Mouse (Mus musculus) spleen, postnatal 36 days (tissue): ENCODE data around the gene D3Ertd254e.
A peak's percentile ranks its signal among the peaks of the same experiment; 100 is the strongest.
"Not testable (repeated sequence)": the region's sequence is repeated elsewhere in the genome, so short reads cannot be mapped to it uniquely, and the experiment has no call there.

ENCODE experiments used
- DNase-seq, 2 experiments: peaks; one replicate each; pipeline ENCODE4 v3.0.0; 2022; ENCODE audit warnings: low spot score in 2 of 2, mixed read lengths in 1 of 2

The D3Ertd254e gene

DNA sequence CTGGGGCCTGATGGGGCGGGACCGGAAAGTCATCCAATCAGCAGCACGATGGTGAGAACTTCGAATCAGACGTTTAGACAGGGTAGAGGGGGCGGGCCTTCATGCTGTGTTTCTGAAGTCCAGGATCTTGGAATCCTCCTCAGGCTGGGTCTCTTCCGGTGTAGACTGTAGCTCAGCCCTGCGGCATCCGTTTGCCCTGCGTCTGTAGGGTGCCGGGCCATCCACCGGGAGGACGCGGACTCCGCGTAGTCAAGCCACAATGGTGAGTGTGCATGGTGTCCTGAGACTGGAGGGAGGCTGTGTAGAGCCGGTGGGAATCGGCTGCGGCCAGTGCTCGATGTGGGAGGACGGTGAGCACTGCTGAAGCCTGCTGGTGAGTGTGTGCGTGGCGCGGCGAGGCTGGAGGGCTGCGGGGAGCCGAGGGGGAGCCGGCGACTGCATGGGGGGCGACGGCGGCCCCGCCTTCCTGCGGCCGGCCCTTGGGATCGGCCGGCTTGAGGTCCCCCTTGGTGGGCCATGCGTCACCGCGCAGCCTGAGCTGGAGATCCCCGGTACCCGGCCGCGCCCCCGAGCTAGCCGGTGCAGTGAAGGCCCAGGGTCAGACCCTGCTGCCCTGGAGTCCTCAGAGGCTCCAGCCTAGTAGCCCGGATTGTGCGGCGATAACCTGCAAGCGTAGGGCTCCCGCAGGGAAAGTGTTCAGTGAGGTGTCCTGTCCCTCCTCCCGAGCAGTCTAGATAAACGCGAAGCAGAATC, at the start of gene D3Ertd254e:
Gene D3Ertd254e, plus strand, starts transcription at position 84 of the 753 bp plus-strand sequence.
- peak; percentile 80 to 82 for DNase-seq

DNA sequence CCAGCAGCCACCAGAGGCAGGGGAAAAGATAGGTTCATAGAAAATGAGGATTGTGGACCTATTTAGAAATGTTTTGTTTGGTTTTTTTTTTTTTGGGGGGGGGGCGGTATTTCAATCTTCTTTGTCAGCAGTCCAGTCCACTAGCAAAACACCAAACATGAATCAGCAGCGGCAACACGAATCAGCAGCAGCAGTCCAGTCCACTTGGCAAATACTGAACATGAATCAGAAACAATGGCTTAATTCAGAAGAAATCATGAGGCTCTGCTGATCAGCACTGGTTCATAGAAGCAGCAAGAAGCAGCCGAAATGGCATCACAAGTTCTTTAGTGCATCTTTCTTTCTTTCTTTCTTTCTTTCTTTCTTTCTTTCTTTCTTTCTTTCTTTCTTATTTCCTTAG, 34.7 kb upstream of the D3Ertd254e start:
- no peak for DNase-seq

DNA sequence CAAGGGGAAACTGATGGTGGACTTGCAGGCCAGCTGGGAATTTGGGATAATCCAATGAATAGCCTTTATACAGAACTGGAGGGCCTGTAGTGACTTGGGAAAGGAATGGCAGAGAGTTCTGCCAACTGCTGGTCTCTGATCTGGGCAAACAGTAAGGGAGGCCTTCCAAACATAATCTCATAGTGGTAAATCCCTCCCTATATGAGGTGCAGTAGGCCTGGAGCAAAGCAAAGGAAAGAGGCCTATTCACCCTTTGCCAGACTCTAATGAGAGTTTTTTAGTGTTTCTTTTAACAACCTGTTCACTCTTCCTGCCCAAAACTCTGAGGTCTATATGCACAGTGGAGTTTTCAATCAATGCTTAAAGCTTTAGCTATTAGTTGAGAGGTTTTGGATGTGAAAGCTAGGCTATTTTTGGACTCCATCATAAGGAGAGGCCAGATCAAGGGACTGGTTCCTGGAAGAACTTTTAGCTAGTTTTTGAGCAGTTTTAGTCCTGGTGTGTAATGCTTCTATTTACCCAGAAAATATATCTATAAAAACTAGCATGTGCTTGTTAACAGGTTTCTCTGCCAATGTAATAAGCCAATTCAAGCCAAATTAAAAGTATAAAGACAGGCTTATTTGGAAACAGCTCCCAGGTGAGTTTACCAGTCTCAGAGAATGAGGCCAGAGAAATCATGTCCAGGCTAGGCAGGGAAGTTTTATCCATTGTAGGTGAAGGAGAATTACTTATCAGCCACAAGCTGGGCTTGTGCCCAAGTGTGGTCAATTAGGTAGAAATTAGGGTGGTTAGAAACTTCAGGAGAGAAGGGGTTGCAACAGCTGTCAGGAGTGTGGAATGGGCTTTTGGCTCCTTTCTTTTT, 30.9 kb upstream of the D3Ertd254e start:
- no peak for DNase-seq

DNA sequence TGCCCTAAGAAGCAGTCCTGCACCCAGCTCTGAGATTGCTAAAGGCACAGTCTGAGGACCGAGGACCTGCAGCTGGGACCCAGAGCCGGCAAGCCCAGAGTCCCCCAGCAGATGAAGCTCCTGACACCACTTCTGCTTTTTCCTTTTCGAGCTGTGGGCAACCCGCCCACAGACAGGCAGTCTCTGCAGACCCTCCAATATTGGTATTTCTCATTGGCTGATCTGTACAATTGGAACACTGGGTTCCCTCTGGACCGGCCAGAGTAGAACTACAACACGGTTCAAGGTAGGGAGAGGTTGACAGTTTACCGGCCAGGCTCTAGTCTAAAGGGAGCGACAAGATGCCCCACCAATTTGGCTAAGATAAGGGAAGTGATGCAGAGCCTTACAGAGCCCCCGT, 24.6 kb upstream of the D3Ertd254e start:
- not testable (repeated sequence) for DNase-seq

DNA sequence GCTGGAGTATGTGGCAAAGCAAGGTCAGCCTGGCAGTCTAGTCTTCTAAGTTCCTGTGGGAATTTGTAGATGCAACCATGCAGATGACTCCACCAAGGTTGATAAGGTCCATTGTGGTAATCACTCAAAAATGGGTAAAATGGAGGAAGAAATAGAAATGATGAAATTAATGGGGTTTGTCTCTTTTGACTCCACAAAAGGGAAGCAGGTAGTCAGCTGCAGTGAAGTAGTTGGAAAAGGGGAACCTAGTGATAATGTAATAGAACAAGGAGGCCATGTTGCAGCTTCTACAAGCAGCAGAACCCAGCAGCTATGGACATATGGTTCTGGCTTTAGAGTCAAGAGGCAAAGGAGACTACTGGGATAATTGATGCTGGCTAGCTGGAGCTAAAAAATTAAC, 14.7 kb upstream of the D3Ertd254e start:
- DNase-seq, result no peak

DNA sequence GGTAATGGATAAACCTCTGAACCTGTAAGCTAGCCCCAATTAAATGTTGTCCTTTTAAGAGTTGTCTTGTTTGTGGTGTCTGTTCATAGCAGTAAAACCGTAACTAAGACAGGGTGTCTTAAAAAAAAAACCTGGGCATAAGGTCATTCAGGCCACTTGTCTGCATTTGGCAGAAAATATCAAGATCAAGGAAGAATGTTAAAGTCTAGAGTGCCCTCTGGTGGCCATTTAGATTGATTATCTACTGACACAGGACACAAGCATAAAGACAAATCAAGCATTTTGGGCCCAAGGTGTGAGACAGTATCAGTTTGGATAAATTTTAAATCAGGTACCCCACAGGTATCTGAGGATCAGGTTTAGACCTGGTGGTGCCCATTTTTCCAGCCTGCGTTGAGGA, 13.3 kb upstream of the D3Ertd254e start:
- DNase-seq, result peak; percentile 14 to 28

DNA sequence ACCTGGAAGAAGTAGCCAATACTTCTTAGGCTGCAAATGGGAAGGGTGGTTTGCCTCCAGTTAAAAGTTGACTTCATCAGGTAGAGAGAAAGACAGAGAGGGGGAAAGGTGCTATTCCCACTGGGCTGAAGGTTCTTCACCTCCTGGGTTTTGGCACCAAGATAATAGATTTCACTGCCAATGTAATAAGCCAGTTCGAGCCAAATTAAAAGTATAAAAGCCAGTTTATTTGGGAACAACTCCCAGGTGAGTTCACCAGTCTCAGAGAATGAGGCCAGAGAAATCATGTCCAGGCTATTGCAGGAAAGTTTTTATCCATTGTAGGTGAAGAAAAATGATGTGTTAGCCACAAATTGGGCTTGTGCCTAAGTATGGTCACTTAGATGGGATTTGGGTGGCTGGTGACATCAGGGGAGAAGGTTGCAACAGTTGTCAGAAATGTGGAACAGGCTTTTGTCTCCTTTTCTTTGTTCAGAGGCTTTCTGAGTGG, 12.6 kb upstream of the D3Ertd254e start:
- no peak for DNase-seq

DNA sequence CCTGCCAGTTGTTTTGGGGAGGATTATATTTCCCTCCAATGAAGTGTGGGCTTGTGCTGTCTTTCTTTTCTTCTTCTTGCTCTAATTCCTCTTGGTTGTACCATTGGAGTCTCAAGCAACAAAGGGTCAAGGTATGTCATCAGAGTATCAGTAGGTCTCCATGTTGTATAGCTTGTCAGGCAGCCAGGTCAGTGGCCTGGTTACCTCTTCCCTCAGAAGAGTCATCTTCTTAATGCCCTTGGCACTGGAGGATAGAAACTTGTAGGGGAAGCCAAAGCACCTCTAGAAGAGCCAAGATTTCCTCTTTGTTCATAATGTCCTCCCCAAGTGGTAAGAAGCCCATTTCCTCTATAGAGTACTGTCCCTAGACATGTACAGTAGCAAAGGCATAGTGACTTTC, 11.8 kb upstream of the D3Ertd254e start:
- DNase-seq, result no peak

DNA sequence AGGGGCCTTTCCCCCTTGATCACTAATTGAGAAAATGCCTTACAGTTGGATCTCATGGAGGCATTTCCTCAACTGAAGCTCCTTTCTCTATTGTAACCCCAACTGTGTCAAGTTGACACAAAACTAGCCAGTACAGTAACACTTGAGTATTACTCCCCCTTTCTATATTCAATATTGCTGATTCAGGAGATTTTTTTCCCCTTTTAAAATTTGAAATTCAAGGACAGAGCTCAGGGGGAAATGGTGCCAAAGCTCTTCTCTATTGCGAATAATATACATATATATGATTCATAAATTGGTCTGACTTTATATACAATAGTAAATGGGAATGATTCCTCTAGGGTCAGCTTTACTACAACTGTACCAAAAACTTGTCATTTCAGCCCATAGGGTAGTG, 282 bp upstream of the D3Ertd254e start:
- DNase-seq, result no peak

DNA sequence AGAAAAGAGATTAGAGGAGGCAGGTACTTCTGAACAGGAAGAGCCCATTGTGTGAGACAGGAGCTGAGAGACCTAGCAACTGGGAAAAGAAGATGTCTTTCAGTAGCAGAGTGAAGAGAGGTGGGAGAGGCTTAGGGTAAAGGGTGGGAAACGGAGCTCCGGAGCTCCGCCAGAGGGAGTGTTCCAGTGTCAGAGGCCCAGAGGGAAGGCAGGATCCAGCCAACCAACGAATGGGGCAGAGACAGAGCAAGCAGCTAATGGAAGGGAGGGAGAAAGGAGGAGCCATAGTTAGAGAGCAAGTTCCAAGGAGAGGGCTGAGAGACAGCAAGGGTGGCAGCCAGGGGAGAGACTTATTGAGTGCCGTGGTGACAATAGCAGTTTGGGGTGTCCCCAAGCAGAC, 4.5 kb downstream of the D3Ertd254e start:
- no peak for DNase-seq

DNA sequence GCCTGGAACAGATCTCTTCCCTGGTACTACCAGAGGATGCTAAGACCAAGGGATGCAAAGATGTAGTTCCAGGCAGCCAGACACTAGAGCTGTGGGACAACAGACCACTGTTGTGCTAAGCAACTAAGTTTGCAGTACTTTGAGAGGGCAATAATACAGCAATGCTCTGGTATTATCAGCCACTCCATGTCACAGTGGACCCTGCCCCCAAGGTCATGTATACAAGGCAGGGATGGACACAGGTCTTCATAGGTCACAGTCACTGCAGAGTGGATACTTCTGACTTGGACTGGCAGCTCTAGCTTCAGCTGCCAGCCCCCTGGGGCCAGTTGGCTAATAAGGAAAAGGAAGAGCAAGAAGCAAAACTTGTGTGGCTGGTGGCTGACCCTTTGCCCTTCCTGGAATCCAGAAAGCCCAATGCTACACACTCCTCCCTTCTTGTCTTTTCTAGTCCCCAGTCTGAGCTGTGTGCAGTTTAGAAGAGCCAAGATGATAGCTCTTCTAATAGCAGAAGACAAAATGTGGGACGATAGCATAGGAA, 19.9 kb downstream of the D3Ertd254e start:
- DNase-seq, result no peak

DNA sequence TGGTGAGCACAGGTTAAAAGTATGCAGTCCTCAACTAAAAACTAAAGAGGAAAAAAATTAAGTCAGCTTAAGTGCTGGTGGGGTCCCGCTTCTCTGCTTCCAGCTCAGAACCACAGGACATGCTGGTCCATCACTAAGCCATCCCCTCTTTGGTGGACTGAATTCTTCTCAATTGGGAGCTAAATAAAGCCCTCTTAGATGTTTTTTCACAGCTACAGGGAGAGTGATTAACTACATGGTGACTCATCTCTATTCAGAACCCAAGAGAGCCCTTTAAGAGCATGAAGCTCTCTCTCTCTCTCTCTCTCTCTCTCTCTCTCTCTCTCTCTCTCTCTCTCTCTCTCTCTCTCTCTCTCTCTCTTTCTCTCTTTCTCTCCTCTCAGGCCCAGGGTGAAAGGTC, 20.5 kb downstream of the D3Ertd254e start:
- no peak for DNase-seq

DNA sequence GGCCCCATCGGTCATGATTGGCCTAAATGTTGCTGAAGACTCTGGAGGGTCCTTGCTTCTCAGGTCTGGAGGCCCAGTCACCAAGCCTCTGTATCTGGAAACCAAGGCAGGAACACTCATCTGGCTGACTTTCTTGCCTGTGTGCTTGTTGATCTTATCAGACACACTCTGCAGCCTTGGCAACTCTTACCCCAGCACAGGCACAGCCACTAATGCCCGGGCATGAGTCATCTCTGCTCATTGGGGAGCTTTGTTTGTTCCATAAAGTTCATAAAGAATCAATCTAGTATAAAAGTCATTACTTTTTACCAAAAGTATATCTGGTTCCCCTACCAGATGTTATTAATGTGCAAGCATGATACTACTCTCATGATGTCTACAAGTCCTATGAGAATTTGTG, 22.9 kb downstream of the D3Ertd254e start:
- DNase-seq, result no peak

DNA sequence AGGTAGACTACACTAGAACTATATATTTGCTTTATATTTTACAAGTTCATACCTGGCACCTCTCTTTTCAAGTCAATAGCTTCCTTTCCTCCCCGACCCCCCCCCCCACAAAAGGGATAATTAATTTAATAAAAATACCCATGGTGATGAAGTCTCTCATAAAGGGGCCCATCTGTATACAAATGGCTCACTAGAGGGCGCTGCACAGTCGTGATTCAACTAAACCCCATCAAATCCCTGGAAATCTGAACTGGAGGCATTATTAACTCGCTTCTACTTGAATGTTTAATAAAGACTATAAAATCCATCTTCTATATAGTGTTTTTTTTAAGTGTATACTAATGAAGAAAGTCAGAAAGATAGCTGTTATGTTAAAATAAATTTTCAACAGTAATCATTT, 30.7 kb downstream of the D3Ertd254e start:
- no peak for DNase-seq

DNA sequence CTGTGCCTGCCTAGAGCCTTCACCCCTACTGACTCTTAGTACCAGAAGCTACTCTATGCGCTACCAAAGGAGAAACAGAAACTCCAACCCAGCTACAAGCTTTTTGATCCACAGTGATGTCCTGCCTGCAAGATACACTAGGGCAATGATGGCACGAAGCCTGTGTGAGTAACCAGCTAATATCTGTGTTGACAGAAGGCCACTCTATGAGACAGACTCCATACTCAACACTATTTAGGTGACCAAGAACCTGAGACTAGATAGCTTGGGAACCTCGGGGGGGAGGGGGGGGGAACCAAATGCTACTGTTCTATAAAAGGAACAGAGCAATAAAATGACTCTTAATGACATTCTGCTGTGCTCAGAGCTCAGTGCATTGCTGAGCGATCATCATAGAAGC, 35.7 kb downstream of the D3Ertd254e start:
- no peak for DNase-seq

DNA sequence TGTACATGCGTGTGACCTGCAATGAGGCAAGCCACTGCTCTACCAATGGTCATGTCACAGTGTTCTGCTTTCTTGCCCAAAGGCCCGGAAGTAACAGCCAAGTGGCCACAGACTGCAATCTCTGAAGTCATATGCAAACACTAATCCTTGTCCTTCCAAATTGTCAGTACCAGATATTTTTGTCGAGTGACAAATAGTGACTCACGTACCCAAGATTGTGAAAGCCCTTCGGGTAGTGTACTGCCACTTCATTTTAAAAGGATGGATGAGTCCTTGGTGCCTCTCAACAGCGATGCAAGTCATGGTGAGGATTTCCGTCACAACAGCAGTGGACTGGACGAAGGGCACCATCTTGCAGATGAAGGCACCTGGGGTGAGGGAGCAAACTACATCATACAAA, 38.4 kb downstream of the D3Ertd254e start:
- DNase-seq, result no peak

DNA sequence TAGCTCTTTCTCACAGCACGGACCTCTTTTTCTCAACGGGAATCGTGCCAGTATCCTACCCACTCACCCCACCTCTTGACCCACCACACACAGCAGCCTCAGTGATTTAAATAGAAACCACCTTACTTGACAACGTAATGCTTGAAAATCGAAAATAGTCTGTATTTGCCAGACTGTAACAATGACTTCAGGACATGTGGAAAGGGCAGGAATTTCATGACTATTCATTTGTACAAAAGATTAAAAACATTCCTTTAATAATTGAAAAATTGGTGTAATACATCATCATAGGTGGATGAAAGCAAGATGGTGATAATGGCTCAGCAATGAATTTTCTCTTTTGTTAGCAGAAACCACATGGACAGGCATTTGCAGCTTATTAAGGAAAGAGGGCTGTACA, 50.3 kb downstream of the D3Ertd254e start:
- no peak for DNase-seq

DNA sequence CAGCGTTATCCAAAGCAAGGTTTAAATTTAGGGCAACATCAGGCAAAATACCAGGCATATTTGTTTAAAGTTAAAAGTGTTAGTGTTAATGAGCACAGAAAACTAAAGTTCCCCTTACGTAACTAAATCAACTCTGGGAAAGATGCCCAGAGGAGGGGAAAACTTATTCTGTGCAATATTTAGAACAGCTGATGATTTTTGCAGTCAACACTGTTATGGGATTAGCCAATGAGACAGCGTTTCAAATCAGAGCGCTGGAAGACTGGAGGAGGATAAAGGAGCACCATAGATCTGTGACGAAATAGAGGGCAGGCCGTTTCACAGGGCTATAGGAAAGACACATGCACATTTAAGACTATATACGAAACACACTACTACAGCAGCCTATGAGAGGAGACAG, 52.1 kb downstream of the D3Ertd254e start:
- DNase-seq, result no peak

DNA sequence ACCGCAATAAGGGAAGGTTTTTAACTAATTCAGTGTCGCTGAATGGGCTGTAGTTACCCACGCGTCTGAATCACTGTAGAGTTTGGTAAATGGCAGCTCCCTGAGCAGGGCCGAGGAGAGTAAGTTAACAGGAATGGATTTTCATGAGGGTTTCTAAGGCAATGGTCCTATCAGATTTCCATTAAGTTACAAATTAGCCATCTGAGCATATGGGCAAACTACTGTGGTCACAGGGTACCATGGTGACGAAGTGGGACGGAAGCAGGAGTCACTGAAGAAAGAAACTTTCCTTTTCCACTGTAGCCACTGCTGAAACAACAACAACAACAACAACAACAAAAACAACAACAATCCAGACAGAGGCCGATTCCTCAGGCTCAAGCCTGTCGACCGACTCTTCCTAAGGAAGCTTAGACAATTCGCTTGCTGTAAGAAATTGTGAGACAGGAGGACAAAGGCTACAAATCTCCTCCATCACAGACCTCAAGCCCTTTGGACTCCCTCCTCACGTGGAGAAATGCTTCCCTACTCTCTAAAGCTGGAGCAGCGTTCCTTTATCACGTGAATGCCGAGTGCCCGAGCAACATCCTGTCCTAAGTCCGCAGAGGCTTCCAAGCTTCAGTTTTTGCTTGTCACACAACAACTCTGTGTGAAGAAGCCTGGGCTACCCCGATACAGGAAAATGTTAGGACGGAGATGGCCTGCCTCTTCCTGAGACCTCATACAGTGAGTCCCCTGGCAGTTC, 56.9 kb downstream of the D3Ertd254e start:
- DNase-seq, result no peak

DNA sequence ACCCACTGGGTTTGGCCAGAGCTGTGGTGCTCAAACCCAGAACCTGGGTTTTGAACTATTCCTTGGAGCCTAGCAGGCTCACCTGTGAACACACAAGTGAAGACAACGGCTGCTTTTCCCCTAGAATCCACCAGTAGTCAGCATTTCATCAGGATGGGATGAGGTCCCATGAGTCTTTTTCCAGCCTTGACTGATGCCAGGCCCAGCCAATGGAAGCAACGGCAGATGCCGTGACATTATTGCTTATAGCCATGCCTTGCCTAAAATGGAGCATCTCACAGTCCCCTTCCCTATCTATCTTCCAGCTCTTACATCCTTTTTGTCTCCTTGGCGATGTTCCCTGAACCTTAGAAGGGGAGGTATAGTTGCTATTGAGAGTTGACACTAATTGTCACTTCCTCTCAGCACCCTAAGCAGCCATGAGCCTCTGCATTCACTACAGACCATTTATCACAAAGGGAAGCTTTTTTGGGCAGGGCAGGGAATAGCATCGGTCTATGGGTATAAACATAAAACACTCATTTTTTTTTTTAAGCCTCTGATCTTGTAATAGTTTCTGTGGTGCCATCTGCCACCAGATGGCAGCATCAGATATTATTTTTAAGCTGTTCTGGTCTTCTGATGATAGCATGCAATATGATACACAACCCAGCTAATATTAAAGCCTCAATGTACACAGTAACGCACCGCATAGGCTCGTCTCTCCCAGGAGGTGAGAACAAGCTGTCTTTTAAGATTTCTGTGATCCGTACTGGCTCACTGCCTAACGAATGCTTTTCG, 59.1 kb downstream of the D3Ertd254e start:
- DNase-seq, result no peak

DNA sequence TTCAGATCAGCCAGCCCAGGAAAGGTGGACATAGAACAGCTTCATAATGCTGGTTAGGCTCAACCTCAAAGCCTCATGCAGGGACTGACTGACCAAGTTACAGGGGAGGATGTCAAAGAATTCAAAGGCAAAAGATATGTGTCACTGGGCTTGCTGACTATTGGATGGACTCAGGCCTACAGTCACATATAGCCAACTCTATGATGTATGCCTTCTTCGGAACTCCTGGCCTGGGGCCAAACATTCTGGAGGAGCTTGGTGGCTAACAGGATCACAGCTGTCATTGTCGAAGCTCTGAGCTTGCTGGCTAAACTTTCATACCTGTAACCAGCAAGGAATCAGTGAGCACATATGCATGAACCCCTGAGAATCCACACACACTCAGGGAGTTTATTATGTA, 60.1 kb downstream of the D3Ertd254e start:
- DNase-seq, result no peak
